Mouse (Mus musculus): ENCODE data around the gene Pyy. TPM values are rescaled to one million over a fixed set of nuclear protein-coding genes. Genes with fewer than 3 reads are reported as not detected.

The Pyy gene
- not detected for polyA plus RNA-seq (2014; fragmentation: Illumina TruSeq; extraction: RNeasy Lipid Tissue Mini Kit (QIAGEN cat#74804); ENCODE audit: low read depth, low replicate concordance)

GRCm38 (mm10) chr11:102107732-102108131 is at the start of gene Pyy:
Gene Pyy (minus strand): TSS chr11:102107832.

DNA sequence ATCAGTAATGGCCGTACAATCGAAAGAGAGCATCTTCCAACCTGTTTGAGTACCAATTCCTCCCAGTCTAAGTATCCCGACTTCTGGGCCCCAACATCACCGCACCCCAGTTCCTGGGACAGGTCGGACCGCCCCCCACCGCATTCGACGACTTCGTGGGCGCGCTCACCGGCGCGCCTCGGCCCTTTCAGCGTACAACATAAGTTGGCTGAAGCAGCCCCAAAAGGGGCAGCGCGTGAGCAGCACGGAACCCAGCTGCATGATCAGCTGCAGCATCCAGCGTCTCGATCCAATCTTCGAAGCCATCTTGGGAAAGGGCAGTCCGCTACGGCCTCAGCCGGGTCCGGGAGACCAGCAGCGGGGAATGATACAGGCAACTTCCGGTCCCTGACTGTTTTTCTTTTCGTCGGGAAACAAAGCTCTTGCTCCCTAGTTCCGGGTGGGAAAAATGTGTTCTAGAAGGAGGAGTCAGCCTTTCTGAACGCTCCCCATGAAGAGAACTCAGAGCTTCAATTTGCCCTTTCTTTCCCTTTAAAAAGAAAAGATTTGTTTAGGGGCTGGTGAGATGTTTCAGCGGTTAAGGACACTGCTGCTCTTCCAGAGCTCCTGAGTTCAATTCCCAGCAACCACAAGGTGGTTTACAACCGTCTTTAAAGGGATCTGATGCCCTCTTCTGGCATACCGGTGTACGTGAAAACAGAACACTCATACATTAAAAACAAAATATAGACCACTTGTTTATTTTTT is 48.6 kb upstream of the Pyy start, which contains the start of gene Tmem101:
Tmem101 (minus strand) TSS at position 366 of the 747 bp plus-strand sequence.

GRCm38 (mm10) chr11:102145471-102146001 is 37.9 kb upstream of the Pyy start, which contains the start of gene Nags:
Gene Nags (plus strand): TSS chr11:102145513.

DNA sequence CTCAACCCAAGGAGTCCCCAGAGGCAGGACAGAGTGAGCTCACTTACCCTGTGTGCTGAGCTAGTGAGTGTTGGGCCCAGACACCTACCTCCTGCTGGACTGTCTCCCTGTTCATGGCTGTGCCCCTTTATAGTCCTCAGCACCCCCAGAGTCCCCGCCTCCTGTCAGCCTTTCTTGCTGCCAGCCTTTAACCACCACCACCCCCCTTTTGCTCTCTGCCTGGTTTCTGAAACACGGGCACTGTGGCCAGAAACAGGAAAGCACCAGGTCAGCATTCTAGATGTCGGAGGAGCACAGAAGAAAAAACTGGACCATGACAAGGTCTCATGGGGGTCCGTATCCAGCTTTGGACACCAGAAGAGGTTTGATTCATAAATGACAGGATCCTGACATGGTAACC is 6.4 kb downstream of the Pyy start, which contains the start of gene Ppy:
Ppy (minus strand) TSS at position 101 of the 400 bp plus-strand sequence.

GRCm38 (mm10) chr11:102087931-102088898 is 19.4 kb downstream of the Pyy start, which contains the start of gene Mpp2:
Gene Mpp2 (minus strand): TSS chr11:102088515.

Other genes with a start within 250 kb of the Pyy start
- gene Meox1, start 213.5 kb downstream of the Pyy start, polyA plus RNA-seq (2014; fragmentation: Illumina TruSeq; extraction: RNeasy Lipid Tissue Mini Kit (QIAGEN cat#74804); ENCODE audit: low read depth, low replicate concordance): 1.2 TPM
- gene Sost, start 140.8 kb downstream of the Pyy start, polyA plus RNA-seq (2014; fragmentation: Illumina TruSeq; extraction: RNeasy Lipid Tissue Mini Kit (QIAGEN cat#74804); ENCODE audit: low read depth, low replicate concordance): not detected
- not detected for gene Cfap97d1, start 123.6 kb downstream of the Pyy start, polyA plus RNA-seq (2014; fragmentation: Illumina TruSeq; extraction: RNeasy Lipid Tissue Mini Kit (QIAGEN cat#74804); ENCODE audit: low read depth, low replicate concordance)
- 73.0 TPM for gene Dusp3, start 120.8 kb downstream of the Pyy start, polyA plus RNA-seq (2014; fragmentation: Illumina TruSeq; extraction: RNeasy Lipid Tissue Mini Kit (QIAGEN cat#74804); ENCODE audit: low read depth, low replicate concordance)
- gene Mpp3, start 79.4 kb downstream of the Pyy start, polyA plus RNA-seq (2014; fragmentation: Illumina TruSeq; extraction: RNeasy Lipid Tissue Mini Kit (QIAGEN cat#74804); ENCODE audit: low read depth, low replicate concordance): 3.6 TPM
- 35.9 TPM for gene Cd300lg, start 66.3 kb downstream of the Pyy start, polyA plus RNA-seq (2014; fragmentation: Illumina TruSeq; extraction: RNeasy Lipid Tissue Mini Kit (QIAGEN cat#74804); ENCODE audit: low read depth, low replicate concordance)
- 1.6 TPM for gene Mpp2, start 19.3 kb downstream of the Pyy start, polyA plus RNA-seq (2014; fragmentation: Illumina TruSeq; extraction: RNeasy Lipid Tissue Mini Kit (QIAGEN cat#74804); ENCODE audit: low read depth, low replicate concordance)
- gene Ppy, start 6.5 kb downstream of the Pyy start, polyA plus RNA-seq (2014; fragmentation: Illumina TruSeq; extraction: RNeasy Lipid Tissue Mini Kit (QIAGEN cat#74804); ENCODE audit: low read depth, low replicate concordance): not detected
- gene Nags, start 37.7 kb upstream of the Pyy start, polyA plus RNA-seq (2014; fragmentation: Illumina TruSeq; extraction: RNeasy Lipid Tissue Mini Kit (QIAGEN cat#74804); ENCODE audit: low read depth, low replicate concordance): not detected
- gene Tmem101, start 48.6 kb upstream of the Pyy start, polyA plus RNA-seq (2014; fragmentation: Illumina TruSeq; extraction: RNeasy Lipid Tissue Mini Kit (QIAGEN cat#74804); ENCODE audit: low read depth, low replicate concordance): 4.9 TPM
- 81.9 TPM for gene Lsm12, start 77.5 kb upstream of the Pyy start, polyA plus RNA-seq (2014; fragmentation: Illumina TruSeq; extraction: RNeasy Lipid Tissue Mini Kit (QIAGEN cat#74804); ENCODE audit: low read depth, low replicate concordance)
- gene G6pc3, start 81.8 kb upstream of the Pyy start, polyA plus RNA-seq (2014; fragmentation: Illumina TruSeq; extraction: RNeasy Lipid Tissue Mini Kit (QIAGEN cat#74804); ENCODE audit: low read depth, low replicate concordance): 1.8 TPM
- 1.4 TPM for gene Hdac5, start 122.3 kb upstream of the Pyy start, polyA plus RNA-seq (2014; fragmentation: Illumina TruSeq; extraction: RNeasy Lipid Tissue Mini Kit (QIAGEN cat#74804); ENCODE audit: low read depth, low replicate concordance)
- gene BC030867, start 141.1 kb upstream of the Pyy start, polyA plus RNA-seq (2014; fragmentation: Illumina TruSeq; extraction: RNeasy Lipid Tissue Mini Kit (QIAGEN cat#74804); ENCODE audit: low read depth, low replicate concordance): not detected
- gene Asb16, start 160.9 kb upstream of the Pyy start, polyA plus RNA-seq (2014; fragmentation: Illumina TruSeq; extraction: RNeasy Lipid Tissue Mini Kit (QIAGEN cat#74804); ENCODE audit: low read depth, low replicate concordance): 0.23 TPM
- 6.9 TPM for gene Tmub2, start 177.1 kb upstream of the Pyy start, polyA plus RNA-seq (2014; fragmentation: Illumina TruSeq; extraction: RNeasy Lipid Tissue Mini Kit (QIAGEN cat#74804); ENCODE audit: low read depth, low replicate concordance)
- 11.0 TPM for gene Atxn7l3, start 188.8 kb upstream of the Pyy start, polyA plus RNA-seq (2014; fragmentation: Illumina TruSeq; extraction: RNeasy Lipid Tissue Mini Kit (QIAGEN cat#74804); ENCODE audit: low read depth, low replicate concordance)
- gene Ubtf, start 211.9 kb upstream of the Pyy start, polyA plus RNA-seq (2014; fragmentation: Illumina TruSeq; extraction: RNeasy Lipid Tissue Mini Kit (QIAGEN cat#74804); ENCODE audit: low read depth, low replicate concordance): 34.9 TPM

All from adrenal gland, adult 10 weeks (tissue).